Mouse (Mus musculus) frontal cortex, adult (tissue): ENCODE data around the gene 6430571L13Rik.
A peak's percentile ranks its signal among the peaks of the same experiment; 100 is the strongest.
"Not testable (repeated sequence)": the region's sequence is repeated elsewhere in the genome, so short reads cannot be mapped to it uniquely, and the experiment has no call there.

ENCODE experiments used
- ATAC-seq: cut with Nextera tagmentation; 2 replicates; pipeline ENCODE4 v1.9.2; 2017; ENCODE audit warnings: mild to moderate bottlenecking, moderate library complexity, mixed read lengths; ENCODE audit not compliant: low TSS enrichment

6430571L13Rik gene

DNA sequence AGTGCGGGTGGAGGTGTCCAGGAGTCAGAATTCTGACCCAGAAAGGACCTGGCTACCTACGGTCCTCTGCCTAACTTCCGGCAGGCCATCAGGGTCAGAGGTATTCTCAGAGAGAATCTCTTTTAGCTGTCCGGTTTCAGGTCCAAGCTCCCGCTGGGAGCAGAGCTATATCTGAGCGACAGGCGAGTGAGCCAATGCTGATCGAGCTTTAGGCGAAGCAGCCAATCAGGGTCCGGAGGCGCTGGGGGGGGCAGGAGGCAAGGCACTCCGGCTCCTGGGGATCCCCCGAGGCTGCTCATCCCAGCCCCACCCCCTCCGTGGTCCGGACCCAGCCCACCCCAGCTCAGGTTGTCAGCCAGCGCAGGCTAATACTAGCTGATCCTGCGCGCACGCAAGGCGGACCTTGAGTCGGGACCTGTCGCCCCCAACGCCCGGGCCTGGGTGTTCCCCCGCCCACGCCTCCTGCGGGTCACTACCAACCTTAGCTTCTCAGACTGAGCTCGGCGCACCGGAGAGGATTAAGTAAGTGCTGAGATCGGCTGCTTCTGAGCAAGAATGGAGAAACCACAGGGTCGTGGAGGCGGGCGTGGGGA is at the start of gene 6430571L13Rik:
6430571L13Rik (plus strand) TSS at position 336 of the 593 bp plus-strand sequence.
- ATAC-seq = peak; percentile 88

GRCm38 (mm10) chr9:107290897-107291296 is 49.5 kb upstream of the 6430571L13Rik start:
- ATAC-seq = peak; percentile 58

- ATAC-seq = no peak
These were observed 46.2 kb upstream of the 6430571L13Rik start for GRCm38 (mm10) chr9:107294249-107294648.

GRCm38 (mm10) chr9:107295616-107296015 is 44.8 kb upstream of the 6430571L13Rik start:
- no peak for ATAC-seq

DNA sequence AAGGTAGTCTGAATTCAATTTTAAA is 44.6 kb upstream of the 6430571L13Rik start, which contains the start of gene Cish:
Cish (plus strand) TSS at position 11 of the 25 bp plus-strand sequence.
- no peak for ATAC-seq

DNA sequence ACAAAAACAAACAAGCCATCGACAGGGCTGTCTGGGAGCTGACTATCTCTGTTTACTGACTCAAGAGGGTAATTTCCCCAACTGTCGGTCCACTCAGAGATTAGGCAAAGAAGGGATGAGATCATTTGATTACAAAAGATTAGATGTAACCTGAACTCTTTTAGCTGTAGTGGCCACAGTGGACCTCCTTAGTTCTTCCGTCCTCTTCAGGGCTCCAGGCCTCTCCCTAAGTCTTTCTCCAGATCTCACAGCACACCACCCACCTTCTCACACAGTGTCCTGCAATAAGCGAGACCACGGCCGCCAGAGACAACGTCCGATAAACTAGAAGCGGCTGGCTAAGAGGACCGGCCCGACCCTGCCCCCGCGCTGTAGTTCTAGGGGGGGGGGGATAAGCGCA is 44.4 kb upstream of the 6430571L13Rik start:
- ATAC-seq = peak; percentile 7; the same call in 1 of the 2 replicates

- peak; percentile 97 for ATAC-seq
These were observed 43.9 kb upstream of the 6430571L13Rik start for GRCm38 (mm10) chr9:107296501-107296965.

DNA sequence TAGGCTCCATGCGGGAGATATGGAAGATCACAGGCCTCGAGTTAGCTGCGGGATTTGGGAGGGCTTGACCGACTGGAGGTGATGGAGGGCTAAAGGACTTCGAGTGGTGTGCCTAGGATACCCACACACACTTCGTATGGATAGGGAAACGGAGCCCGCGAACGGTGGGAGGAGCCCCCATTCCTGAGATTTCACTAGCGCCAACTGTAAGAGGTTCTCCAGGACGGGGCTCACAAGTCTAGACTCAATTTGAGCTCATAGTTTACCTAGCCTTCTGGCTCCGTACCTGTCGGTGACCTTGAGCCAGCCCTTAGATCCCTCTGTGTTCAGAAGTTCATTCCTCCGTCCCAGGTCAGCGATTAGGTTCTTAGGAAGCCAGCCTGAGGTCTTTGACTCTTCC is 43.3 kb upstream of the 6430571L13Rik start:
- peak; percentile 18; the same call in 1 of the 2 replicates for ATAC-seq

DNA sequence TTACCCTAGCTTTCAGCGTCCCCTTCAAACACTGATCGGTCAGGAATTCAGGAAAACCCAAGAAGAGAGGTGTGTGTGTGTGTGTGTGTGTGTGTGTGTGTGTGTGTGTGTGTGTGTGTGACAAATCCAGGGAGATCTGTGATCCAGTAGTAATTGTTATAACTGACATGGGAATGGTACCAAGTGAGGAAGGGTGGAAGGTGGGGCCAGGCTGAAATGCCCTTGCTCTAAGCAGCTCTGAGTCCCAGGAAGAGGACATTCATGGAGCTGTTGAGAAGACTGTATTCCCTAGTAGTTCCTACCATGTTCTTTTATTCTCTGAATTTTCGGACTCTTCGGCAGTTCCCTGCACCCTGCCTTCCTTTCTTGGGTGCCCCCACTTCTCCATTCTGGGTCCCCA is 42.7 kb upstream of the 6430571L13Rik start:
- no peak for ATAC-seq

DNA sequence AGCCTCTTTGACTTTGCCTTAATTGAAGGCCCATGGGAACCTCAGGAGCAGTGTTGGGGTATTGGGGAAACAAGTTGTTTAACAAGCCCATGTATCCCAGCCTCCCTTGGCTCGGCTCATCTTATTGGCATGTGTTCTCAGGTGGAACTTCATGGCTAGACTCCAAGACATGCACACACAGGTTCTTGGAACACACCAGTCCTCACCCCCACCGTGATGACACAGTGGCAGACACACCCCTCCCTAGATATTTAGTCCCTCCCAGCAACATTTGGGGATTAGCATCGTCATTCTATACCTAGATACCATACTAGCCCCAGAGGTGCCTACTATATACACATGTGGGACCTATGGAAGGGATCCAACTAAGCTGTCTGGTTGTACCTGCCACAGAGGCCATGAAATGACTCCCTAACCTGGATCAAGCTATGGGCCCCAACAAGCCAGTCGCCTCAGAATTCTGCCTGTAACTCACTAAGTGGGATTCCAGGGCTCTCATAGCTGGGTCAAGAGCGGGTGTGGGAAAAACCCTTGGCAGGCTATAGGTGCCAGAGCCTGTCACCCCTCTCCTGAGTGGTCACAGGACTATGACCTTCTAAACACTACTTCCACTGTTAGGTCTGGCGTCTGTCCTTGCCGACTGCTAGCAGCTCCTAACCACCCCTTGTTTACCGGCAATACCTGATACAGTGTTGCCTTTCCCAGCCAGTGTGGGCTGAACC is 42.2 kb upstream of the 6430571L13Rik start:
- no peak for ATAC-seq

DNA sequence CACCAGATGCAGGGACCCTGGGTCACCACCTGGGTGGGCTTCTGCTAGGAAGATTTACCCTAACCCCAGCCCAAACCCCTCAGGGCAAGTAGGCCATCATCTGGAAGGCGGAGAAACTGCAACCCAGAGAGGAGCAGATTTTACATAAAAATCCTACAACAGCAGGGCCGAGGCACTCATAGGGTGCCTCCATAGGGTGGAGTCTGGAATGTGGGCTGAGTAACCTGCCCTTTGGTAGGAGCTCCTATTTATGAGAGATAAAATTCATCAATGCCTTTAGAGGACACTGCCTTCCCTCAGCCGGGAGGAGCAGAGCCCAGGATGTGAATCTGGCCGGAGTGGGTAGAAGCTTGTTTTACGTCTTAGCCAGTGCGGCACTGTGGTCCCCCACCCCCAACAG is 41.5 kb upstream of the 6430571L13Rik start:
- ATAC-seq = no peak

DNA sequence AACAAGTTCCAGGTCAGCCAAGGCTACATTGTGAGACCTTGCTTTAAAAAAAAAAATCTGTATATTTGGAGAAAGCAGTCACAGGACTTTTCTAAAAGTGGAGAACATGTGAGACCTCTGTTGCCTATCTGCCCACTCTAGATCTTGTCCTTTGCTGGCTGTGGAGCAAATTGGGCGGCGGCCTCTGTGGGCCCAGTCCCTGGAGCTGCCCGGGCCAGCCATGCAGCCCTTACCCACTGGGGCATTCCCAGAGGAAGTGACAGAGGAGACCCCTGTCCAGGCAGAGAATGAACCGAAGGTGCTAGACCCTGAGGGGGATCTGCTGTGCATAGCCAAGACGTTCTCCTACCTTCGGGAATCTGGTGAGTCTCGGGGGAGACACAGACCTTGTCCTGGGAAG is 40.6 kb upstream of the 6430571L13Rik start:
- ATAC-seq = no peak

DNA sequence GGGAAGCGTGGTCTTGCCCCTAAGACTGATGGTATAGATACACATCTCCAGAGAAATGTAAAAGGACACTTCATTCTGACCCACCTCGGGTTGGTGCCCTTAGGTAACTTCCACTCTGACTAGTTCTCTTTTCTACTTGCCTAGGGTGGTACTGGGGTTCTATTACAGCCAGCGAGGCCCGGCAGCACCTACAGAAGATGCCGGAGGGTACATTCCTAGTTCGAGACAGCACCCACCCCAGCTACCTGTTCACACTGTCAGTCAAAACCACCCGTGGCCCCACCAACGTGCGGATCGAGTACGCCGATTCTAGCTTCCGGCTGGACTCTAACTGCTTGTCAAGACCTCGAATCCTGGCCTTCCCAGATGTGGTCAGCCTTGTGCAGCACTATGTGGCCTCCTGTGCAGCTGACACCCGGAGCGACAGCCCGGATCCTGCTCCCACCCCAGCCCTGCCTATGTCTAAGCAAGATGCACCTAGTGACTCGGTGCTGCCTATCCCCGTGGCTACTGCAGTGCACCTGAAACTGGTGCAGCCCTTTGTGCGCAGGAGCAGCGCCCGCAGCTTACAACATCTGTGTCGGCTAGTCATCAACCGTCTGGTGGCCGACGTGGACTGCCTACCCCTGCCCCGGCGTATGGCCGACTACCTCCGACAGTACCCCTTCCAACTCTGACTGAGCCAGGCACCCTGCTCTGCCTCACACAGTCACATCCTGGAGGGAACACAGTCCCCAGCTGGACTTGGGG is 40.0 kb upstream of the 6430571L13Rik start:
- ATAC-seq = no peak

DNA sequence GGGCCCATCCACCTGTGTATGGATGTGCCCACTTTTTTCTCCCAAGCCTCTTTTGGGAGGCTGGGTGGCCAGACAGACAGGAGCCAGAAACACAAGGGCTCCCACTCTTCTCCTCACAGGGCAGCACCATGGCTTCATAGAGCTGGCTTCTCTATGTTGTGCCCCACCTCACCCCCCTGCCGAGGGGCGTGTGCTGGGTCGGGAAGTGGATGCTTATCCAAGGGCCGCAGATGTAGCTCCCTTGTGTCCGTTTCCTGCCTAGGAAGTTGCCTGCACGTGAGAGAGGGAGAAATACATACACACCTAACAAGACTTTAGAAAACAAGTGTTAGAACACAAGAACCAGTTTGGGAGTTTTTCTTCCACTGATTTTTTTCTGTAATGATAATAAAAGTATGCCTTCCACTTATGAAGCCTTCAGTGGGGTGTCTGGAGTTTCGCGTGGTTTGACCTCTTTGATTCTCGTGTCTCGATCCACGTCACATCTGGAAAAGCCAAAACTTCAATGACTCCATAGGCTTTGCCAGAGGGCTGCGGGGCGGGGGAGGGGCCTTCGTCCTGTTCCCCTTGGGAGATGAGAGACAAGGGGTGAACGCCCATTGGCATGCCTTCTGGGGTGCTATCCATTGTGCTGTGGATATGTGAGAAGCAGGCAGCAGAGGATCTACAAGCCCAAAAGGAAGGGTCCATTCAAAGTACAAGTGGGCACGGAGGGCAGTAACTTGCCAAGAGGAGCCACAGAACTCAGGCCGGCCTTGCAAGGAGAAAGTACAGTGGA is 38.7 kb upstream of the 6430571L13Rik start:
- ATAC-seq = no peak

DNA sequence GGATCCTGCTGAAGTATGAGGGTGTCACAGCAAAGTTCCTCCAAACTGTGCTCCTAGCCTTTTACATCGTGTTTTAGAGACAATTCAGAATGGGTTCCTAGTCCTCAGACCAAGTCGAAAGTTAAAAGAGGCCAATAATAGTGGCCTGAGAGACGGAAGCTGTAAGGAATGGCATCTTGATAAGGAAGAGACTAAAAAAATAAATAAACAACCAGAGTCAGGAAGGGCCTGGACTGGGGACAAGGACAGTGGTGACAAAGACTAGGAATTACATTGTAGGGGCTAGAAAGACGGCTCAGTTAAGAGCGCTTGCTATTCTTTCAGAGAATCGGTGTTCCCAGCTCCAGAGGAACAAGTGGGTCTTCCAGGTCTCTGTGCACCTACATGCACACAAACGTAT is 37.8 kb upstream of the 6430571L13Rik start:
- ATAC-seq = no peak

- peak; percentile 27; the same call in 1 of the 2 replicates for ATAC-seq
These were observed 37.1 kb upstream of the 6430571L13Rik start for GRCm38 (mm10) chr9:107303121-107303820.

DNA sequence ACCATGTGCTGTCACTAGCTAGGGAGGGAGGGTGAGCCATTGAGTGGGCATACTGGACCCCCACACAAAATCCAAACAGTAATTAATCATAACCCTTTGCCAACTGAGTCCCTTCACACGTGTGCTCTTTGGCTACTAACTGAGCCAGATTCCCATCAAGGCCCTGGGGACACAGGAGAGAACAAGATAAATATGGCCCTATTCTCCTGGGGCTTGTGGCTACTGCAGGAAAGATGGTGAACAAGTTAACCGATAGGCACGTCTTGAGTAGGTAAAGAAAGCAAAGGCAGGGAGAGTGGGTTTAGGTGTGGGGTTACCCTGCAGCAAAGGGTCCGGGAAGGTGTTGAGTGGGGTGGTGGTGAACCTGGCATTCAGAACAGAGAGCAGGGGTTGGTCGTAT is 36.5 kb upstream of the 6430571L13Rik start:
- ATAC-seq = no peak

GRCm38 (mm10) chr9:107304383-107304782 is 36.0 kb upstream of the 6430571L13Rik start:
- ATAC-seq = no peak

DNA sequence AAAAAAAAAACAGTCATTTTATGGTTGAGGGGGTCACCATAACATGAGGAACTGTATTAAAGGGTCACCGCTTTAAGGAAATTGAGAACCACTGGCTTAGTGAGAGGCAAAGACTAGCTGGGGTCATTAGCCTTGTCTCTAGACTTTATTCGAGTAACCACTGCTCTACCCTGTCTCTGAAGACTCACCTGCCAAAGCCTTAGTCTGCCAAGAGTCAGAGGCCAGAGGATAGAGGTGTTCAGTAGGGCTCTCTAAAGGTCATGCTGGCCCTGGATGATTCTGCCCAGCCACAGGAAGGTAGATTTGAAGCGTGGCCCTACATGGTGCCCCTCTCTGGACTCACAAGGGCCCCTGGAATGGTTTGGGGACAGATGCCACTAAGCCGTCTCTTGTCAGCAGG is 35.4 kb upstream of the 6430571L13Rik start:
- no peak for ATAC-seq

- no peak for ATAC-seq
These were observed 34.5 kb upstream of the 6430571L13Rik start for GRCm38 (mm10) chr9:107305601-107306542.

DNA sequence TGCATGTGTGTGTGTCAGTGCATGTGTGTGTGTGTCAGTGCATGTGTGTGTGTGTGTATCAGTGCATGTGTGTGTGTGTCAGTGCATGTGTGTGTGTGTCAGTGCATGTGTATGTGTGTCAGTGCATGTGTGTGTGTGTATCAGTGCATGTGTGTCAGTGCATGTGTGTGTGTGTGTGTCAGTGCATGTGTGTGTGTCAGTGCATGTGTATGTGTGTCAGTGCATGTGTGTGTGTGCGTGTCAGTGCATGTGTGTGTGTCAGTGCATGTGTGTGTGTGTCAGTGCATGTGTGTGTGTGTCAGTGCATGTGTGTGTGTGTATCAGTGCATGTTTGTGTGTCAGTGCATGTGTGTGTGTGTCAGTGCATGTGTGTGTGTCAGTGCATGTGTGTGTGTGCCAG is 33.7 kb upstream of the 6430571L13Rik start:
- not testable (repeated sequence) for ATAC-seq
